Mouse (Mus musculus) midbrain, embryonic 10.5 days (tissue): ENCODE results near the gene Gm5797. TPM values are rescaled to one million over a fixed set of nuclear protein-coding genes. Genes with fewer than 3 reads are reported as not detected.
"Not testable (repeated sequence)": the region's sequence is repeated elsewhere in the genome, so short reads cannot be mapped to it uniquely, and the experiment has no call there.

Source experiments
- DNase-seq: peaks from one replicate; pipeline ENCODE4 v3.0.0-alpha.2; 2017; ENCODE audit warnings: low spot score
- H3K27ac ChIP-seq: fragments of 300-500 bp; sonication (generic); replicated peaks from 2 replicates; pipeline ENCODE4 v1.5.1; 2016; ENCODE audit warnings: mild to moderate bottlenecking
- H3K27me3 ChIP-seq: fragments of 300-500 bp; sonication (generic); 2 replicates; pipeline ENCODE4 v1.6.1; 2016; ENCODE audit warnings: low read depth, mild to moderate bottlenecking; ENCODE audit not compliant: poor library complexity, severe bottlenecking
- H3K36me3 ChIP-seq: fragments of 300-500 bp; sonication (generic); 2 replicates; pipeline ENCODE4 v1.6.1; 2016; ENCODE audit warnings: mild to moderate bottlenecking, moderate library complexity
- H3K4me1 ChIP-seq: fragments of 300-500 bp; sonication (generic); 2 replicates; pipeline ENCODE4 v1.6.1; 2016
- H3K4me3 ChIP-seq: fragments of 300-500 bp; sonication (generic); 2 replicates; pipeline ENCODE4 v1.5.1; 2016; ENCODE audit warnings: mild to moderate bottlenecking, moderate library complexity
- H3K9me3 ChIP-seq: fragments of 300-500 bp; sonication (generic); replicated peaks from 2 replicates; pipeline ENCODE4 v1.6.1; 2016; ENCODE audit warnings: mild to moderate bottlenecking
- WGBS: fragments of 180-500 bp; shearing (Covaris S2); methylation state at CpG from one replicate; pipeline ENCODE4 v1.1.7; 2016; 5-methylcytosine and 5-hydroxymethylcytosine counted together
- polyA plus RNA-seq: library from polyadenylated mRNA; unstranded; fragments of >200 nt; fragmentation: Nextera tagmentation; extraction: Ambion mirVana; gene quantifications from 2 replicates; pipeline ENCODE4 v1.2.1, GENCODE M21; 2016

The Gm5797 gene
- polyA plus RNA-seq: not detected in 2 replicates

GRCm38 (mm10) chr14:7332295-7332694 lies at the start of gene Gm5797:
Gene Gm5797 (minus strand): TSS chr14:7332395.
- WGBS: no CpG with 5 or more reads among the region's 1 CpGs
- not testable (repeated sequence) for H3K27me3 ChIP-seq, H3K9me3 ChIP-seq, H3K36me3 ChIP-seq, H3K4me3 ChIP-seq, H3K27ac ChIP-seq, H3K4me1 ChIP-seq, DNase-seq

DNA sequence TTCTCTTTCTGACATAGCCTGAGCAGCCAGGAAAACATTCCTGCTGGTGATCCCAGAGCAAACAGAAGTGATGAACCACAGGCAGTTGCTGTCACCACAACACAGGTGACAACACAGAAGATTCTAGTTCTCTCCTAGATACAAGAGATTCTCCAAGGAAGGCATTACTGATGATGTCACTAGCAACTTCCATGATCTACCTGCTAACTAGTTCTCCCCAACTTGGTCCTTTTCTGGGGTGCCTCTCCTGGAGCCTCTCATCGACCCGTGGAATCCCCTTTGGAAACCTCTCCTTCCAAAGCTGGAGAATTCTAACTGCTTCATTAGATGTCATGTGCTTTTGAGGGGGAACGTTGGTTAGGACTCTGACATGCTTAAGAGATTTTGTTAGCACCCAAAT lies 32.8 kb upstream of the Gm5797 start, which contains the start of gene Gm8374:
Gene Gm8374, minus strand, starts transcription at position 101 of the 400 bp plus-strand sequence.
- WGBS: 87% methylated on average over 3 of the region's 3 CpGs
- H3K27ac ChIP-seq, H3K4me3 ChIP-seq, H3K36me3 ChIP-seq, H3K9me3 ChIP-seq, DNase-seq, H3K4me1 ChIP-seq, H3K27me3 ChIP-seq: not testable (repeated sequence)

GRCm38 (mm10) chr14:7315093-7315492 lies 17.1 kb downstream of the Gm5797 start:
- not testable (repeated sequence) for H3K4me1 ChIP-seq, H3K27me3 ChIP-seq, H3K36me3 ChIP-seq, H3K9me3 ChIP-seq
- DNase-seq: peak; percentile 78
- H3K27ac ChIP-seq: peak overlapping the region; percentile 85
- peak overlapping the region; percentile 61 for H3K4me3 ChIP-seq
- WGBS: 1% methylated on average over 15 of the region's 19 CpGs

- Histone ChIP-seq H3K27ac (peak within 1 kb of the TSS; percentile 85), H3K4me3 (peak within 1 kb of the TSS; percentile 61)
- not testable (repeated sequence) for H3K9me3 ChIP-seq, H3K27me3 ChIP-seq, DNase-seq, H3K4me1 ChIP-seq, H3K36me3 ChIP-seq
- 0% methylated on average over 17 of the region's 35 CpGs for WGBS
These were observed 17.5 kb downstream of the Gm5797 start, which contains the start of gene Gm3739 for GRCm38 (mm10) chr14:7314661-7315060. Gene Gm3739 (minus strand): TSS chr14:7315049.

Other genes with a start within 250 kb of the Gm5797 start
- 1.4 and 2.4 TPM in 2 replicates for gene Gm3696, start 231.8 kb downstream of the Gm5797 start, polyA plus RNA-seq
- not detected in 2 replicates for gene Gm6676, start 207.0 kb downstream of the Gm5797 start, polyA plus RNA-seq
- 4.0 and 4.1 TPM in 2 replicates for gene Gm3512, start 157.9 kb downstream of the Gm5797 start, polyA plus RNA-seq
- gene Gm16434, start 137.9 kb downstream of the Gm5797 start, polyA plus RNA-seq: not detected in 2 replicates
- gene Gm3727, start 67.7 kb downstream of the Gm5797 start, polyA plus RNA-seq: not detected in 2 replicates
- gene Gm3739, start 17.3 kb downstream of the Gm5797 start, polyA plus RNA-seq: 1.7 and 1.9 TPM in 2 replicates
- not detected in 2 replicates for gene Gm8374, start 32.7 kb upstream of the Gm5797 start, polyA plus RNA-seq
- not detected in 2 replicates for gene Gm3755, start 118.5 kb upstream of the Gm5797 start, polyA plus RNA-seq
- 1.2 and 3.0 TPM in 2 replicates for gene Gm3752, start 151.4 kb upstream of the Gm5797 start, polyA plus RNA-seq
- 0.61 and 1.0 TPM in 2 replicates for gene Gm3558, start 236.2 kb upstream of the Gm5797 start, polyA plus RNA-seq